Mouse (Mus musculus) stomach, embryonic 16.5 days (tissue): ENCODE results near the gene Tead3. TPM values are rescaled to one million over a fixed set of nuclear protein-coding genes. Genes with fewer than 3 reads are reported as not detected.

ENCODE experiments used
- ATAC-seq: fragments of 200-750 bp; cut with Nextera tagmentation; 2 replicates; pipeline ENCODE4 v1.8.0; 2017; ENCODE audit warnings: moderate number of reproducible peaks, moderate TSS enrichment; ENCODE audit not compliant: insufficient read depth, low FRiP score
- H3K27ac ChIP-seq: fragments of 300-500 bp; sonication (generic); 2 replicates; pipeline ENCODE4 v1.5.1; 2014; ENCODE audit warnings: low read length
- H3K27me3 ChIP-seq: fragments of 300-500 bp; sonication (generic); 2 replicates; pipeline ENCODE4 v1.6.1; 2014; ENCODE audit warnings: low read length, control low read depth, mixed read lengths; ENCODE audit not compliant: control insufficient read depth, insufficient read depth
- H3K36me3 ChIP-seq: fragments of 300-500 bp; sonication (generic); 2 replicates; pipeline ENCODE4 v1.6.1; 2014; ENCODE audit warnings: low read length; ENCODE audit not compliant: control insufficient read depth, insufficient read depth
- H3K4me1 ChIP-seq: fragments of 300-500 bp; sonication (generic); 2 replicates; pipeline ENCODE4 v1.6.1; 2014; ENCODE audit warnings: low read length, control low read depth, mixed read lengths; ENCODE audit not compliant: control insufficient read depth, insufficient read depth
- H3K4me2 ChIP-seq: fragments of 300-500 bp; sonication (generic); 2 replicates; pipeline ENCODE4 v1.6.1; 2014; ENCODE audit warnings: low read depth, low read length, mixed read lengths
- H3K4me3 ChIP-seq: fragments of 300-500 bp; sonication (generic); replicated peaks from 2 replicates; pipeline ENCODE4 v1.5.1; 2014; ENCODE audit warnings: mild to moderate bottlenecking, low read length
- H3K9ac ChIP-seq: fragments of 300-500 bp; sonication (generic); 2 replicates; pipeline ENCODE4 v1.6.1; 2014; ENCODE audit warnings: low read length
- H3K9me3 ChIP-seq: fragments of 300-500 bp; sonication (generic); replicated peaks from 2 replicates; pipeline ENCODE4 v1.6.1; 2016; ENCODE audit warnings: low read length, control low read depth; ENCODE audit not compliant: control insufficient read depth
- WGBS: fragments of 180-500 bp; shearing (Covaris S2); extraction: QIAGEN DNeasy Blood & Tissue Kit; methylation state at CpG from one replicate; pipeline ENCODE4 v1.1.7; 2014; 5-methylcytosine and 5-hydroxymethylcytosine counted together
- polyA plus RNA-seq: library from polyadenylated mRNA; unstranded; fragments of >200 nt; fragmentation: Nextera tagmentation; extraction: Ambion mirVana; gene quantifications from 2 replicates; pipeline ENCODE4 v1.2.1, GENCODE M21; 2015

Tead3 gene
- polyA plus RNA-seq, 1 experiment from 2014 or later, result 11.8 TPM

DNA sequence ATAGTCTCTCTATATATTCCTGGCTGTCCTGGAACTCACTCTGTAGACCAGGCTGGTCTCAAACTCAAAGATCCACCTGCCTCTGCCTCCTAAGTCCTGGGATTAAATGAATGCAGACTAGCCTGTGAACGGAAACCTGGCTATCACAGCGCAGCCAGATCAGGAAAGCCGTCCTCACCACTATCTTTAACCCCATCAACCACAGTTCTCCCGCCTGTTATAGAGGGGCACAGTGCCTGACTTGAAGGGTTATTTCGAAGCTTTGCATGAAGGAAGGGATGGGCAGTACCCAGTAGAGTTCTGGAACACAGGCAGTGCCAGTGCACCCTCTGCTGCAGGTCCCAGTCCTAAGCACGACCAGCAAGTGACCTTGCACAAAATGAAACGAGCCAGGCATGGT, 59.3 kb downstream of the Tead3 start:
- Histone ChIP-seq H3K9me3 (no peaks in the 10 kb centered on the region), H3K27ac (no peak overlapping the region), H3K4me1 (peaks cover 12% of the 10 kb centered on the region; the same call in 1 of the 2 replicates), H3K4me2 (no peak overlapping the region), H3K36me3 (no peaks in the 10 kb centered on the region), H3K4me3 (no peak overlapping the region), H3K9ac (no peak overlapping the region), H3K27me3 (no peaks in the 10 kb centered on the region)
- WGBS, result 70% methylated on average over 7 of the region's 7 CpGs
- ATAC-seq, result no peak

DNA sequence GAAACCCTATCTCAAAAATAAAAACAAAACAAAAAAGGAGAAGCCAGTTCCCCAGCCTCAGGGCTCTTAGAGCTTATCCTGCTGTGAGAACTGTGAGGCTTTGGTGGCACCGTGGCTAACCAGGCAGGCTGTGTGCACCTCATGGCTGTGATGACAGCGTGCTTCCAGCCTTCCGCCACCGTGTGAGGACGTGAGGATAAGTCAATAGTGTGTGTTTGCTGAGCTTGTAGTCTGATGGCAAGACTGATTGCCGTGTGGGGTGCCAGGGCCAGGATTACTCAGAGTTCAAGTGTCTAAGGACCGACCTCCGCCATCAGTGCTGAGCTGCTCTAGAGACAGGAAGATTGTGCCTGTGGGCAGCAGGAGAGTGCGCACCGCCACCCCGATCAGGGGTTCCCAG, 59.9 kb downstream of the Tead3 start:
- H3K9me3 ChIP-seq, result no peaks in the 10 kb centered on the region
- ATAC-seq, result peak; percentile 53; the same call in 1 of the 2 replicates
- H3K36me3 ChIP-seq, result no peaks in the 10 kb centered on the region
- no peak overlapping the region for H3K27ac ChIP-seq
- WGBS, result 59% methylated on average over 11 of the region's 11 CpGs
- H3K4me3 ChIP-seq, result no peak overlapping the region
- no peaks in the 10 kb centered on the region for H3K27me3 ChIP-seq
- H3K9ac ChIP-seq, result no peak overlapping the region
- H3K4me2 ChIP-seq, result no peak overlapping the region
- peaks cover 12% of the 10 kb centered on the region; the same call in 1 of the 2 replicates for H3K4me1 ChIP-seq

DNA sequence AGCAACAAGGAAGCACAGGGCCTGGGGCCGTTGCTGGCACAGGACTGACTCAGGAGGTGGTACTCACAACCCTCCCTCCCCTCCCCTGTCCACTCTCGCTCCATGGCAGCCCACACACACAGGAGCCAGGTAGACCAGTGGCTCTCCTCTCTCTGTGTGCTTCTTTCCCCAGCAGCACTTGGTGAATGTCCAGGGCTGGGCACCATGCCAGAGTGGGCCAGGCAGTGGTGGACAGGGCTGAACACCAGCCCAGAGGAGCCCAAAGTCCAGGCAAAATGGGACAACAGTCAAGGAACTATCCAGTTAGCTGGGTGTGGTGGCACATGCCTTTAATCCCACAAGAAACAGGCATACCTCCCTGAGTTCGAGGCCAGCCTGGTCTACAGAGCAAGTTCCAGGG, 60.4 kb downstream of the Tead3 start:
- Histone ChIP-seq H3K27ac (no peak overlapping the region), H3K36me3 (no peaks in the 10 kb centered on the region), H3K27me3 (no peaks in the 10 kb centered on the region), H3K4me2 (no peak overlapping the region), H3K9ac (peak overlapping the region; percentile 19; the same call in 1 of the 2 replicates), H3K4me1 (peaks cover 12% of the 10 kb centered on the region; the same call in 1 of the 2 replicates), H3K4me3 (no peak overlapping the region), H3K9me3 (no peaks in the 10 kb centered on the region)
- WGBS, result 59% methylated on average over 3 of the region's 3 CpGs
- peak; percentile 39; the same call in 1 of the 2 replicates for ATAC-seq

DNA sequence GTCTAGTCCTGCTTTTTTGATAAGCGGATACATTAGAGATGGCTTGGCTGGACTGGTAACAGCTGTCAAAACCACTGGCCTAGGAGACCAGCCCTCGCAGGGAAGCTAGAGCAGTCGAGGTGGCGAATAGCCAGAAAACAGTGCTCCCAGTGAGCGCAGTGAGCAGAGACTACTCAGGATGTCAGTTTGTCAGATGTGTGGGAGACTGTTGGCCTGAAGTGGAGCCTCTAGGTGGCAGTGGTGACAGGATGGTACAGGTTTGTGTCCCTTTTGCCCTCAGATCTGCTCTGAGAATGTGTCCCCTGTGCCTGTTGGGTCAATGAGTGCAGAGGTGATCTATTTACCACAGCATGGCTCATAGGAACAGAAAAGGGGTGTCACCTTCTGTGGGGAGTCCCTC, 62.6 kb downstream of the Tead3 start:
- ATAC-seq, result 0 out of 2 replicates have a peak, but pooled peaks have one; percentile 19
- WGBS, result 57% methylated on average over 5 of the region's 5 CpGs
- Histone ChIP-seq H3K9me3 (no peaks in the 10 kb centered on the region), H3K4me3 (no peak overlapping the region), H3K4me2 (no peak overlapping the region), H3K36me3 (no peaks in the 10 kb centered on the region), H3K27me3 (no peaks in the 10 kb centered on the region), H3K9ac (no peak overlapping the region), H3K4me1 (peaks cover 9% of the 10 kb centered on the region; the same call in 1 of the 2 replicates), H3K27ac (no peak overlapping the region)

DNA sequence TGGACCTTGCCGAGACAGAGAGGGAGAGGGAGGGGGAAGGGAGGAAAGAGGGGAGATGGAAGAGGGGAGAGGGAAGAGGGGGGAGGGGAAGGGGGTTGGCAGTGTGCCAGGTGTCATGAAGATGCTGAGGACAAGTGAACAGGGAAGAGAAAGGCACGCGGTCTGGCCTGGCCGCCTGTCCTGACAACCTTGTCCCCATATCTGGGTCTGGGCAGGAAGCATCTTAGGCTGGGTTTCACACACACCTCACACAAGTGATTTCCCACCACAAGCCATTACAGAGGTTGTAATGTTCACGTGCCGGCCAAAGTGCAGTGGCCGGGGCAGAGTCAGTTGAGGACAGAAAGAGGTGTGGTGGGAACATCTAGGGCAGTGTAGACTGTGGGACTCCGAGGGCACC, 63.0 kb downstream of the Tead3 start:
- WGBS, result 49% methylated on average over 8 of the region's 8 CpGs
- Histone ChIP-seq H3K9me3 (no peaks in the 10 kb centered on the region), H3K27me3 (no peaks in the 10 kb centered on the region), H3K36me3 (no peaks in the 10 kb centered on the region), H3K9ac (no peak overlapping the region), H3K4me2 (no peak overlapping the region), H3K4me1 (peaks cover 9% of the 10 kb centered on the region; the same call in 1 of the 2 replicates), H3K4me3 (no peak overlapping the region), H3K27ac (no peak overlapping the region)
- ATAC-seq, result 0 out of 2 replicates have a peak, but pooled peaks have one; percentile 1

DNA sequence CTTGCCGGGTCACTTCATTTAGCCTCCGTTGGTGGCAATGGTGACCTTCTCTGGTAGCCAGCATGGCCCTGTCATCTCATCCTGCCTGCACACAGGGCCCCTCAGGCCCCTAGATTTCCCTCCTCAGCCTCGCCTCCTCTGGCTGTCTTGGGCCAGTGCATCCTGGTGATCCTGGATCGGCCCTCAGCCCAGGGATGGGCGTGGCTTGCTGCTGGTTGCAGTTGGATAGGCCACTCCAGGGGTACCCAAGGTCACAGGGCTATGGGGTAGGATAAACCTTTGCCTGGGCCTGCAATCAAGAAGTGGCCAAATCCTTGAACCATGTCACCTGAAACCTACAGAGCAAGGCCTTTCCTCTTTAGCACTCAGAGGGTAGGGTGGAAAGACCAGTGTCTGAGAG, 63.7 kb downstream of the Tead3 start:
- 55% methylated on average over 5 of the region's 5 CpGs for WGBS
- Histone ChIP-seq H3K9me3 (no peaks in the 10 kb centered on the region), H3K27me3 (no peaks in the 10 kb centered on the region), H3K4me2 (no peak overlapping the region), H3K4me3 (no peak overlapping the region), H3K27ac (no peak overlapping the region), H3K4me1 (peaks cover 9% of the 10 kb centered on the region; the same call in 1 of the 2 replicates), H3K36me3 (no peaks in the 10 kb centered on the region), H3K9ac (no peak overlapping the region)
- ATAC-seq, result no peak

DNA sequence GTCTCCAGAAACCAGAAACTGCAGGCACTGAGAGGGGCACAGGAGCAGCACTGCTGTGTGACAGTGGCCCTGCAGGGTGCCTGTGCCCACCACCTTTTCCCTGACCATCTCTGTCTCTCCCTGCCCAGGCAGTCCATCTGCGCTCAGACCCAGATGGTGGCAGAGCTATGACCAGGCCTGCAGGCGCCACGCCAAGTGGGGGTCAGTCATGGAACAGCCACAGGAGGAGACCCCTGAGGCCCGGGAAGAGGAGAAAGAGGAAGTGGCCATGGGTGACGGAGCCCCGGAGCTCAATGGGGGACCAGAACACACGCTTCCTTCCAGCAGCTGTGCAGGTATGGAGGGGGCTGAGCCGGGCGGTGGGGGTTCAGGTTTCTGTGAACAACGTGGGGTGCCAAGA, 64.5 kb downstream of the Tead3 start:
- H3K4me3 ChIP-seq, result no peak overlapping the region
- no peaks in the 10 kb centered on the region for H3K36me3 ChIP-seq
- peaks cover 9% of the 10 kb centered on the region; the same call in 1 of the 2 replicates for H3K4me1 ChIP-seq
- H3K9ac ChIP-seq, result no peak overlapping the region
- H3K27ac ChIP-seq, result no peak overlapping the region
- H3K9me3 ChIP-seq, result no peaks in the 10 kb centered on the region
- no peak for ATAC-seq
- 73% methylated on average over 10 of the region's 10 CpGs for WGBS
- H3K27me3 ChIP-seq, result no peaks in the 10 kb centered on the region
- no peak overlapping the region for H3K4me2 ChIP-seq

DNA sequence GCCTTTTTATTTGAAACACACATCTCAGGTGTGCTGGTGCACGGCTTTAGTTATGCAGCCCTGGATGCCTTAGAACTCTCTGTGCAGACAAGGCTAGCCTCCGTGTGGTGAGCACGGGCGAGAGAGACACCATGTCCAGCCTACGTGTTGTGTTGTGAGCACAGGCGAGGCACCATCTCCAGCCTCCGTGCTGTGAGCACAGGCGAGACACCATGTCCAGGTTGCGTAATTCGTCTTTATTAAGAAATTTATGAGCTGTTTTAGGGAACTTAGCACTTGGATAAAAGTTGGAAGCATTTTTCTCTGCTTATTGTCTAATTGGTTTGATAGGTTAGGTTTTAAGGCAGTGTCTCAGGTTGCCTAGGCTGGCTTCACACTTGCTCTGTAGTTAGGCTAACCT, 67.4 kb downstream of the Tead3 start:
- Histone ChIP-seq H3K36me3 (no peaks in the 10 kb centered on the region), H3K4me2 (no peak overlapping the region), H3K9ac (no peak overlapping the region), H3K9me3 (no peaks in the 10 kb centered on the region), H3K4me1 (peaks cover 21% of the 10 kb centered on the region), H3K27me3 (no peaks in the 10 kb centered on the region), H3K4me3 (no peak overlapping the region), H3K27ac (no peak overlapping the region)
- no peak for ATAC-seq
- WGBS, result 87% methylated on average over 10 of the region's 10 CpGs

DNA sequence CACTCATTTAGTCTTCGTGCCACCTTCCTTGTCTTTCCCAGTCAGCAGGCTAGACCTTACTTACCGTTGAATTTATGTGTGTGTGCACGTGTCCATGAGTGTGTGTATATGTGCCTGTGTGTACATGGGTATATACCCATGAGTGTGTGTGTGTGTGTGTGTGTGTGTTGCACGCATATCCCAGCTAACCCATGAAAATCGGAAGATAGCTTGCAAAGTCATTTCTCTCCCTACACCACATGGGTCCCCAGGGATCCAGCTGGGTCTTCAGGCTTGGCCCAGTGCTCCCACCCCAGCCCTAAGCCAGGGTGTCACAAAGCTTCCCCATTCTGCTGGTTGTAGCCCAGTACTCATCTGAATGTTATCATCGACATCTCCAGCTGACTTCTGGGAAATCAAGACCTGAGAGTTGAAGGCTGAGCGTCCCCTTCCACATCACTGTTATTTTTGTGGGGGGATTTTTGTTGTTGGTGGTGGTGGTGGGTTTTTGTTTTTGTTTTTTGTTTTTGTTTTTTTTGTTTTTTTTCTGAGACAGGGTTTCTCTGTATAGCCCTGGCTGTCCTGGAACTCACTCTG, 68.7 kb downstream of the Tead3 start:
- Histone ChIP-seq H3K9me3 (no peaks in the 10 kb centered on the region), H3K9ac (no peak overlapping the region), H3K27ac (no peak overlapping the region), H3K4me3 (no peak overlapping the region), H3K4me2 (no peak overlapping the region), H3K27me3 (no peaks in the 10 kb centered on the region), H3K36me3 (no peaks in the 10 kb centered on the region), H3K4me1 (peaks cover 21% of the 10 kb centered on the region)
- WGBS, result 90% methylated on average over 7 of the region's 7 CpGs
- no peak for ATAC-seq
